Mouse (Mus musculus) gastrocnemius, postnatal 25 days (tissue): ENCODE data around the gene Trim11. TPM values are rescaled to one million over a fixed set of nuclear protein-coding genes. Genes with fewer than 3 reads are reported as not detected.

Experiments
- DNase-seq: peaks from one replicate; pipeline ENCODE4 v3.0.0; 2022
- microRNA-seq, 2 experiments: library from miRNA; unstranded; fragments of <30 nt; microRNA quantifications; one replicate each; pipeline ENCODE4 v1.2.0; 2021; ENCODE audit warnings: borderline replicate concordance in 2 of 2
- total RNA-seq, 2 experiments: library from RNA; stranded (reverse); gene quantifications; 1 replicate in 1 of 2; 2 replicates in 1 of 2; pipeline ENCODE4 v1.2.3; 2021

Trim11 gene
- total RNA-seq, 2 experiments from 2014 or later: 6.7 to 8.1 TPM

DNA sequence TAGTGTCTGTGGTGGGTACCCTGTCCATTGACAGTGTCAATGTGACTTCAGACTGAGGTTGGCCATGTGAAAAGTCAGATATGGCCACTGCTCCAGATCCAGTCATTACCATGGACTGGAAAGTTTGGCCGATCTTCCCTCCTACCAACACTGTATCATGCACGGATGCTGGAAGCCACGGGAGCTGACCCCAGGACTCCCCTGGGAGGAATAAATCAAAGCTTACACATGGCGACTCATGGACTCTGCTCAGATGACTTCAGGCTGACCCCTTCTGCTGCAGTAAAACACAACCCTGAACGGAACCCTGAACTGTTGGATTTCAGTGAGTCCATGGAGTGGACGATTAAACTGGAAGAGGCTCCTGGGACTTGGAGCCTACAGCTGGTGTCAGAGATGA is 48.5 kb downstream of the Trim11 start:
- no peak for DNase-seq

DNA sequence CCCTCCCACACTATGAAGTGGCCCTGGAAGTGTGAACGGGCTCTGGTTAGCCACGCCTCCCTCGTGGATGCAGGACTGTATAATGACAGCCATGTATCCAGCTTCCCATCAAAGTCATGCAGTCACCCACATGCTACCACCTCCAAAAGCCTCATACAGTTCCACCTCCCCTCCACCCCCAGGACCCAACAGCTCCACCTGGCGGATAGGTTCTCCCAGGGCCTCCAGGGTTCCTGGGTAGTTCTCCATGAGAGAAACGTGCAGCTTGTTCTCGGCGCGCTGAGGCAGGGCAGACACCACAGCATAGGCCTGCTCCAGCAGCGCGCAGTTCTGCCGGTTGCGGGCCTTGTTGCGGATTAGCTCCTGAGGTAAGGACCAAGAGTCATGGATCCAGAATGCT is 51.1 kb downstream of the Trim11 start:
- no peak for DNase-seq

Small RNAs within 50 kb of the gene (microRNA-seq; reads per million reads assigned to microRNA genes)
- gene Gm44313: 0 to 0.26 reads per million in 2 experiments

Other genes with a start within 250 kb of the Trim11 start
- not detected for gene Olfr317, start 238.9 kb upstream of the Trim11 start, total RNA-seq
- gene Olfr316, start 225.4 kb upstream of the Trim11 start, total RNA-seq: not detected
- gene Olfr315, start 204.9 kb upstream of the Trim11 start, total RNA-seq: not detected
- not detected for gene Olfr314, start 195.1 kb upstream of the Trim11 start, total RNA-seq
- not detected for gene Fam183b, start 176.1 kb upstream of the Trim11 start, total RNA-seq
- gene Olfr313, start 163.1 kb upstream of the Trim11 start, total RNA-seq: not detected
- not detected for gene Olfr312, start 148.9 kb upstream of the Trim11 start, total RNA-seq
- not detected for gene Olfr311, start 138.8 kb upstream of the Trim11 start, total RNA-seq
- gene Gm12258, start 130.9 kb upstream of the Trim11 start, total RNA-seq: 1 to 10 TPM in 1 of 2 experiments, under 1 TPM in 1; 0.61 to 1.0 TPM
- gene 2810021J22Rik, start 110.9 kb upstream of the Trim11 start, total RNA-seq: 1 to 10 TPM in 1 of 2 experiments, under 1 TPM in 1; 0.90 to 1.4 TPM
- gene Zfp39, start 73.9 kb upstream of the Trim11 start, total RNA-seq: 1 to 10 TPM; 2.7 to 3.0 TPM
- not detected for gene Btnl10, start 60.2 kb upstream of the Trim11 start, total RNA-seq
- 100 to 1,000 TPM in 1 of 2 experiments, 10 to 100 TPM in 1; 99.3 to 105 TPM for gene Rnf187, start 39.2 kb upstream of the Trim11 start, total RNA-seq
- gene Hist3h2ba, start 29.2 kb upstream of the Trim11 start, total RNA-seq: 1 to 10 TPM; 1.1 to 1.2 TPM
- gene Hist3h2a, start 23.4 kb upstream of the Trim11 start, total RNA-seq: 10 to 100 TPM; 10.1 to 11.1 TPM
- gene Trim17, start 23.4 kb upstream of the Trim11 start, total RNA-seq: under 1 TPM; 0.13 to 0.18 TPM
- gene Obscn, start 158.3 kb downstream of the Trim11 start, total RNA-seq: 1,000 to 10,000 TPM; 1,440 to 1,520 TPM
- gene Iba57, start 185.6 kb downstream of the Trim11 start, total RNA-seq: 1 to 10 TPM; 7.3 to 9.3 TPM
- gene Gjc2, start 205.1 kb downstream of the Trim11 start, total RNA-seq: under 1 TPM; 0.33 to 0.48 TPM
- 10 to 100 TPM; 18.7 to 24.5 TPM for gene Guk1, start 214.1 kb downstream of the Trim11 start, total RNA-seq
- 10 to 100 TPM; 47.8 to 48.4 TPM for gene Mrpl55, start 224.4 kb downstream of the Trim11 start, total RNA-seq
- 1 to 10 TPM; 2.8 to 3.3 TPM for gene 2310033P09Rik, start 230.2 kb downstream of the Trim11 start, total RNA-seq